Mouse (Mus musculus) spleen, adult 2 months (tissue): ENCODE data around the gene Crebrf. TPM values are rescaled to one million over a fixed set of nuclear protein-coding genes. Genes with fewer than 3 reads are reported as not detected.

Experiments
- DNase-seq, 2 experiments: peaks; one replicate each; pipeline versions ENCODE4 v3.0.0 to v3.0.0-alpha.2; 2012 to 2021; ENCODE audit warnings: low spot score in 2 of 2, low read depth in 1 of 2
- H3K27ac ChIP-seq: fragments of 200-500 bp; 2 replicates; pipeline ENCODE4 v1.5.1; 2012; ENCODE audit warnings: low read length, inconsistent platforms; ENCODE audit not compliant: insufficient read depth
- H3K27me3 ChIP-seq: fragments of 200-500 bp; 2 replicates; pipeline ENCODE4 v1.6.1; 2012; ENCODE audit warnings: mild to moderate bottlenecking, moderate library complexity, low read length, inconsistent platforms; ENCODE audit not compliant: control insufficient read depth, insufficient read depth
- H3K36me3 ChIP-seq: fragments of 200-500 bp; 2 replicates; pipeline ENCODE4 v1.6.1; 2012; ENCODE audit warnings: mild to moderate bottlenecking, low read length, inconsistent platforms; ENCODE audit not compliant: control insufficient read depth, insufficient read depth
- H3K4me1 ChIP-seq: fragments of 200-500 bp; 2 replicates; pipeline ENCODE4 v1.6.1; 2011; ENCODE audit warnings: inconsistent platforms; ENCODE audit not compliant: control insufficient read depth, insufficient read depth, insufficient read length
- H3K4me3 ChIP-seq: fragments of 200-500 bp; 2 replicates; pipeline ENCODE4 v1.5.1; 2011; ENCODE audit warnings: mild to moderate bottlenecking, inconsistent platforms; ENCODE audit not compliant: insufficient read depth, insufficient read length; ENCODE audit errors: extremely low read depth
- CTCF ChIP-seq: fragments of 200-500 bp; IDR thresholded peaks from 2 replicates; pipeline ENCODE4 v1.5.1; 2011; ENCODE audit warnings: mild to moderate bottlenecking, inconsistent platforms; ENCODE audit not compliant: insufficient read depth, insufficient read length, insufficient replicate concordance; ENCODE audit errors: extremely low read depth
- POLR2A ChIP-seq: fragments of 200-500 bp; IDR thresholded peaks from 2 replicates; pipeline ENCODE4 v1.6.1; 2011; ENCODE audit warnings: low read depth, low read length, inconsistent platforms
- WGBS: fragments of 180-500 bp; shearing (Covaris S2); methylation state at CpG from one replicate; pipeline ENCODE4 v1.1.7; 2018; 5-methylcytosine and 5-hydroxymethylcytosine counted together
- polyA plus RNA-seq: library from polyadenylated mRNA; depleted of rRNA; stranded (reverse); fragments of >200 nt; gene quantifications from 2 replicates; pipeline ENCODE4 v1.2.3, GENCODE M21; 2012

Crebrf gene
- polyA plus RNA-seq, 1 experiment = 4.5 TPM

GRCm38 (mm10) chr17:26715916-26716717 is 667 bp downstream of the Crebrf start:
- no peaks in the 10 kb centered on the region; the same call in 1 of the 2 replicates for H3K4me1 ChIP-seq
- 1% methylated on average over 72 of the region's 75 CpGs for WGBS
- peaks cover 2% of the 10 kb centered on the region for H3K36me3 ChIP-seq
- H3K27me3 ChIP-seq = no peaks in the 10 kb centered on the region
- TF ChIP-seq POLR2A = no peak; the same call in 1 of the 2 replicates
- TF ChIP-seq CTCF = no peak
- peak; percentile 92 to 97 for DNase-seq
- H3K4me3 ChIP-seq = peak overlapping the region; percentile 91
- H3K27ac ChIP-seq = peak overlapping the region; percentile 85

- 75% methylated on average over 2 of the region's 2 CpGs for WGBS
- DNase-seq = no peak
- TF ChIP-seq CTCF (no peak), POLR2A (no peak)
- Histone ChIP-seq H3K36me3 (peaks cover 4% of the 10 kb centered on the region), H3K27ac (no peak overlapping the region), H3K4me1 (no peaks in the 10 kb centered on the region; the same call in 1 of the 2 replicates), H3K4me3 (no peak overlapping the region), H3K27me3 (no peaks in the 10 kb centered on the region)
Measured at GRCm38 (mm10) chr17:26717868-26718267, 2.4 kb downstream of the Crebrf start.

GRCm38 (mm10) chr17:26719405-26719804 is 4.0 kb downstream of the Crebrf start:
- Histone ChIP-seq H3K36me3 (peaks cover 4% of the 10 kb centered on the region), H3K4me1 (no peaks in the 10 kb centered on the region; the same call in 1 of the 2 replicates)
- no peak for DNase-seq

GRCm38 (mm10) chr17:26721802-26722201 is 6.4 kb downstream of the Crebrf start:
- Histone ChIP-seq H3K36me3 (peaks cover 4% of the 10 kb centered on the region), H3K27me3 (no peaks in the 10 kb centered on the region), H3K27ac (no peak overlapping the region), H3K4me1 (peaks cover 12% of the 10 kb centered on the region), H3K4me3 (no peak overlapping the region)
- WGBS = 69% methylated on average over 2 of the region's 2 CpGs
- TF ChIP-seq POLR2A = no peak
- DNase-seq = no peak

More at GRCm38 (mm10) chr17:26719405-26719804, 4.0 kb downstream of the Crebrf start:
- Histone ChIP-seq H3K27me3 (no peaks in the 10 kb centered on the region), H3K27ac (no peak overlapping the region), H3K4me3 (no peak overlapping the region)
- TF ChIP-seq CTCF (no peak), POLR2A (no peak)

GRCm38 (mm10) chr17:26724790-26725189 is 9.3 kb downstream of the Crebrf start:
- H3K4me1 ChIP-seq = peaks cover 19% of the 10 kb centered on the region
- WGBS = 27% methylated on average over 1 of the region's 1 CpGs
- no peak overlapping the region for H3K27ac ChIP-seq
- no peak for DNase-seq
- peaks cover 4% of the 10 kb centered on the region for H3K36me3 ChIP-seq
- no peaks in the 10 kb centered on the region for H3K27me3 ChIP-seq
- TF ChIP-seq POLR2A (no peak), CTCF (no peak)
- H3K4me3 ChIP-seq = no peak overlapping the region; the same call in 1 of the 2 replicates

GRCm38 (mm10) chr17:26726674-26727073 is 11.2 kb downstream of the Crebrf start:
- 19% methylated on average over 1 of the region's 1 CpGs for WGBS
- peak in 1 of 2 experiments; percentile 8 for DNase-seq
- H3K27me3 ChIP-seq = no peaks in the 10 kb centered on the region
- H3K4me1 ChIP-seq = peaks cover 19% of the 10 kb centered on the region
- H3K36me3 ChIP-seq = peaks cover 2% of the 10 kb centered on the region; the same call in 1 of the 2 replicates
- H3K4me3 ChIP-seq = no peak overlapping the region
- TF ChIP-seq CTCF (no peak), POLR2A (no peak)
- H3K27ac ChIP-seq = no peak overlapping the region

- Histone ChIP-seq H3K36me3 (peaks cover 2% of the 10 kb centered on the region; the same call in 1 of the 2 replicates), H3K27me3 (no peaks in the 10 kb centered on the region), H3K27ac (no peak overlapping the region), H3K4me3 (no peak overlapping the region), H3K4me1 (peaks cover 19% of the 10 kb centered on the region)
- TF ChIP-seq POLR2A = no peak
- no peak for TF ChIP-seq CTCF
- WGBS = 60% methylated on average over 3 of the region's 3 CpGs
- DNase-seq = no peak
Measured at GRCm38 (mm10) chr17:26727110-26727755, 11.8 kb downstream of the Crebrf start.
